Comparison of ENCODE assay signal across 10 mouse cellular contexts in the genomic region with DNA sequence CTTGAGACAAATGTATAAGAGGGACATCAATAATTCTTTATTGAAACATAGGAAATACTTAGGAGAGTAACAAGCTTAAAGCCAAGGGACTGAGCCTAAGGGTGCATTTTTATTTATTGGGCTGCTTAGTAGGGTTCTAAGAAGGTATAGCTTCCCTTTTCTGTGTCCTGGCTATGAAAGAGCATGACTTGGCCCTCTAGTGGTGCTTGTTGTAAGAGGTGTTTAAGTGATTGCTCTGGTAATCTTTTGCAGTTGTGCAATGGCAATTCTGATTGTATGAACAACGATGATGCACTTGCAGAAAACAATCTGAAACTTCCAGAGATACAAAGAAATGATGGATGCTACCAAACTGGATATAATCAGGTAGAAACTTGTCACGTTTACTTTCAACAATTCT. TPM values are rescaled to one million over a fixed set of nuclear protein-coding genes. Genes with fewer than 3 reads are reported as not detected.
A peak's percentile ranks its signal among the peaks of the same experiment; 100 is the strongest.
DNase-seq lines count a peak whose midpoint lies in the region; ATAC-seq and TF ChIP-seq lines count a peak whose summit lies in the region.
"Had no signal": no experiment of that assay in that cellular context is flagged by ENCODE, and none has a peak within 500 bp of the region (broad histone marks: within the 10 kb centered on the region; RNA-seq: fewer than 3 reads in every experiment).

No protein-coding gene starts in this region.

- peak; percentile 47 to 80; a peak in 3 of 4 replicates for ATAC-seq in hematopoietic stem cell, adult 5-6 weeks (replicated peaks in 1 of 2; ENCODE audit: insufficient read depth in 1 of 2, low FRiP score in 2 of 2, low TSS enrichment in 1 of 2, low read depth in 1 of 2, poor library complexity in 2 of 2, severe bottlenecking in 2 of 2)
- ATAC-seq in midbrain, embryonic 11.5 days (ENCODE audit: low FRiP score): no peak

- peak; percentile 4 to 6 for DNase-seq in cerebellum, adult 18-20 months
- DNase-seq in cerebellum, adult 9-10 months: no peak
- peak; percentile 29 for DNase-seq in layer of hippocampus, adult 9-10 months (ENCODE audit: low spot score)
- no peak for DNase-seq in layer of hippocampus, postnatal 36 days
- no peak for DNase-seq in ovary, postnatal 14 days (ENCODE audit: low spot score)
- DNase-seq in midbrain, embryonic 11.5 days (ENCODE audit: low spot score, missing footprints): no peak

- no peak overlapping the region for H3K4me2 ChIP-seq in midbrain, embryonic 11.5 days
- H3K4me2 ChIP-seq: heart, embryonic 13.5 days had no signal

- H3K36me3 ChIP-seq in E14TG2a.4 (ENCODE audit: insufficient read depth, low read length): no peaks in the 10 kb centered on the region
- no peaks in the 10 kb centered on the region for H3K36me3 ChIP-seq in midbrain, embryonic 11.5 days (ENCODE audit: control insufficient read depth, insufficient read depth, low read length)
- H3K36me3 ChIP-seq: heart, embryonic 13.5 days had no signal

- peaks cover 9% of the 10 kb centered on the region for H3K4me1 ChIP-seq in E14TG2a.4 (replicated peaks; ENCODE audit: low read depth, low read length)
- H3K4me1 ChIP-seq in midbrain, embryonic 11.5 days (ENCODE audit: control insufficient read depth, insufficient read depth, low read length): no peaks in the 10 kb centered on the region

- TF ChIP-seq CTCF in E14TG2a.4 (conservative IDR thresholded peaks at IDR 0.05; ENCODE audit: low read length): peak; percentile 51

- 0 out of 2 replicates have a peak, but pooled peaks cover under 1% of the 10 kb centered on the region for H3K9me3 ChIP-seq in E14TG2a.4 (ENCODE audit: low read length)
- H3K9me3 ChIP-seq in midbrain, embryonic 11.5 days (ENCODE audit: control insufficient read depth, low read length): no peaks in the 10 kb centered on the region
- H3K9me3 ChIP-seq: heart, embryonic 13.5 days had no signal

- WGBS in midbrain, embryonic 11.5 days: 66% methylated on average over 2 of the region's 2 CpGs

- H3K9ac ChIP-seq in midbrain, embryonic 11.5 days (ENCODE audit: low read length): no peak overlapping the region
- H3K9ac ChIP-seq: heart, embryonic 13.5 days had no signal

- no peak overlapping the region for H3K27ac ChIP-seq in midbrain, embryonic 11.5 days (ENCODE audit: low read depth, low read length)
- H3K27ac ChIP-seq: heart, embryonic 13.5 days; macrophage had no signal

- no peaks in the 10 kb centered on the region for H3K27me3 ChIP-seq in E14TG2a.4 (ENCODE audit: insufficient read depth, low read length)
- H3K27me3 ChIP-seq in midbrain, embryonic 11.5 days (ENCODE audit: control insufficient read depth, insufficient read depth, low read length): no peaks in the 10 kb centered on the region

- H3K4me3 ChIP-seq in E14TG2a.4 (replicated peaks; ENCODE audit: low read length): no peak overlapping the region
- H3K4me3 ChIP-seq in midbrain, embryonic 11.5 days (ENCODE audit: low read depth, low read length): no peak overlapping the region
- H3K4me3 ChIP-seq: heart, embryonic 13.5 days had no signal

RNA-seq across cellular contexts. Expression of gene Il6, which starts 1.7 kb away (rescaled TPM):
- total RNA-seq in layer of hippocampus, postnatal 36 days (2021): not detected
- 0.38 and 2.1 TPM in 2 replicates for total RNA-seq in hematopoietic stem cell, adult 5-6 weeks (2017)
- 0.07 TPM in 1 of 2 replicates, not detected in the other for polyA plus RNA-seq in midbrain, embryonic 11.5 days (2014; fragmentation: Nextera tagmentation; extraction: Ambion mirVana)

RNA-seq across cellular contexts. Expression of gene Tyms, which starts 58.8 kb away (rescaled TPM):
- 1 to 10 TPM; 6.6 to 6.9 TPM for total RNA-seq in layer of hippocampus, postnatal 36 days (2021)
- 139 and 165 TPM in 2 replicates for total RNA-seq in hematopoietic stem cell, adult 5-6 weeks (2017)
- polyA plus RNA-seq in midbrain, embryonic 11.5 days (2014; fragmentation: Nextera tagmentation; extraction: Ambion mirVana): 268 and 278 TPM in 2 replicates

Comparison
In these comparisons a context has a peak if more than half of its experiments do, and no peak if none do; other contexts are left out.
1. DNase-seq: peak in cerebellum, adult 18-20 months (2 of 2) and layer of hippocampus, adult 9-10 months (single experiment); none in cerebellum, adult 9-10 months (single experiment), layer of hippocampus, postnatal 36 days (0 of 2), ovary, postnatal 14 days (single experiment) and midbrain, embryonic 11.5 days (single experiment).
2. RNA of gene Tyms, which starts 58.8 kb away (total RNA-seq): 139 to 165 TPM in hematopoietic stem cell, adult 5-6 weeks; 6.6 to 6.9 TPM in layer of hippocampus, postnatal 36 days; every median in the first group is over 10 times any median in the second.